Mouse (Mus musculus): ENCODE measurements around the gene Ccsap. TPM values are rescaled to one million over a fixed set of nuclear protein-coding genes. Genes with fewer than 3 reads are reported as not detected.

The Ccsap gene
- 23.4 TPM for total RNA-seq (2023)

DNA sequence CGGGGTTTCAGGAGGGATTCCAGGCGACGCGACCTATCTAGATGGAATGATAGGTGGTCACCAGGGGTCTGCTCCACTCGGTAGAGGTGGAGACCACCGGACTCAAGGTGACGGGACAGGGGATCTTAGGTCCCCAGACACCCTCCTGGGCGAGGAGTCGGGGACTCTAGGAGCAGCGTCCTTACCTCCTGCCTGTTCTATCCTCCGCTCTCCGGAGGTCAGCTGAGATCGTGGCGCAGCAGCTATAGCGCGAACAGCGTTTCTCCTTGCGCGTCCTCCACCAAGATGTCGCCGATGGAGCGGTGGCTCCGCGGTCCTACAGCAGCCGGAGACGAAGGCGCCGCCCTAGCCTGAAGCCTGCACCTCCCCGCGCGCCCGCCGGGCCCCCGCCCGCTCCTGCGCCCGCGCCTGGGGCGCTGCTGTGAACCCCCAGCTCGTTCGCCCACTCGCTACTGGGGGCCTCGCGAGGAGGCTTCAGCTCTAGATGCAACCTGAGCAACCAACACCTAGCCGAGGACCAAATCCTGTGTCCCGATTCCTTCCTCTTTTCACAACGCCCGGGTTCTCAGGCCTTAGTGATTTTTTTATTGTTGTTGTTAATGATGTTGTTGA, at the start of gene Ccsap:
Gene Ccsap (minus strand): TSS at position 562 of the 612 bp plus-strand sequence.

DNA sequence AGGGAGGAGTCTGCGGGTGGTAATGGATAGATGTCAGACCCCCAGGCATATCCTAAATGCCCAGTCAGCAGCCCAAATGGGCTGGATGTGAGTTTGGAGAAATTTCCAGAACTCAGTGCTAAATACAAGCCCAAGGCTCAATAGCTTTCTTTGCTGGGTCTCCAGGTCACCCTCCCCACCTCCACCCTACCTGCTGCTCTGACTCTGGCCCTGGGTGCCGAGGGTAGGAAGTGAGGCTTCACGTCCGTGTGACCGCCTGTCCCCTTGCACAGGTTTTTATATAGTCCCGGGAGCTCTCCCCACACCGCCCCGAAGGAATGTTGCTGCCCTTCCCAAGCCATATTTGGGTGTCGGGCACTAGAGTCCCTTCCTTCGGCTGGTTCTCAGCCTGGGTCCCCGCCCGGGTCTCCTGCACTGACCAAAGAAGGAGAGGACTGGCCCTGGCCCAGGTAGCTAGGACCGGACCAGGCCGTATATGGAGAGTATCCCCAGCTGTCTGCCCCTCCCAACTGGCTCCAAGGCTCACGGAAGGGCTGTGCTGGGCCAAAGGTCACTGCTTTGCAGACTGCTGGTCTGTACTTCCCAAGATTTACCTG, 34.6 kb upstream of the Ccsap start, which contains the start of gene Acta1:
Gene Acta1 (minus strand): TSS at position 250 of the 596 bp plus-strand sequence.

DNA sequence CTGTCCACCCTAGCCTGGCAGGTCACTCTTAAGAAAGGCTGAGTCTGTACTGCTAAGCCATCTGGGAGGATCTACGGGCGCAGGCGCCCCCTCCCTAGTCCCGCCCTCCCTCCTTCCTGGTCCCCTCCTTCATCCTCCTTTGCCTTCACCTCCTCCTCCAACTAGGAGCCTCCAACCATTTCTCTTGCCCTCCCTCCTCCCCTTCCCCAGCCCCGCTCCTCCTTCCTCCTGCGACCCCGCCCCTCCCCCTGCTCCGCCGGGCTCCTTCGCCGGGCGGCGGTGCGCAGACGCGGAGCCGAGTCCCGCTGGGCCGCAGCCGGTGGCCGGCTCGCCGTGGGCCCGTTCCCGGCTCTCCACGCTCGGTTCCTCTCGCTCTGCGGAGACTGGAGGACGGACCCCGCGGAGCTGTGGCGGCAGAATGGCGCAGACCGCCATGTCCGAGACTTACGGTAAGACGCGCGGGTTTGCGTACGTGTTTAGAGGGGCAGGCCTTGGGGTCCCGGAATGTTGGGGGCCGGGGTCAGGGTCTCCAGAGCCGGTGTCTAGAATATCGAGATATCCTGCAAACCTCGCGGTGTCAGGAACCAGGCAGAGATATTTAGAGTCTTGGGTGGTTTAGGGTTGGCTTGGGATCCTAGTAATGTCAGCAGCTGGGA, 54.2 kb downstream of the Ccsap start, which contains the start of gene Rab4a:
Gene Rab4a (plus strand): TSS at position 268 of the 656 bp plus-strand sequence.

Other genes starting within 250 kb of the Ccsap start
- gene Rhou, start 206.3 kb downstream of the Ccsap start, total RNA-seq (2023) = 0.27 TPM
- 3.5 TPM for gene Rab4a, start 54.2 kb downstream of the Ccsap start, total RNA-seq (2023)
- gene Acta1, start 34.5 kb upstream of the Ccsap start, total RNA-seq (2023) = 0.68 TPM
- gene Nup133, start 89.1 kb upstream of the Ccsap start, total RNA-seq (2023) = 21.5 TPM
- gene Abcb10, start 122.9 kb upstream of the Ccsap start, total RNA-seq (2023) = 2.1 TPM
- gene Taf5l, start 161.2 kb upstream of the Ccsap start, total RNA-seq (2023) = 60.3 TPM
- gene Urb2, start 161.3 kb upstream of the Ccsap start, total RNA-seq (2023) = 21.1 TPM

Measured in CD4-positive naive resting alpha-beta T cell, adult 57 days (primary cell).